Mouse (Mus musculus): ENCODE measurements around the gene Tango2.

DNA sequence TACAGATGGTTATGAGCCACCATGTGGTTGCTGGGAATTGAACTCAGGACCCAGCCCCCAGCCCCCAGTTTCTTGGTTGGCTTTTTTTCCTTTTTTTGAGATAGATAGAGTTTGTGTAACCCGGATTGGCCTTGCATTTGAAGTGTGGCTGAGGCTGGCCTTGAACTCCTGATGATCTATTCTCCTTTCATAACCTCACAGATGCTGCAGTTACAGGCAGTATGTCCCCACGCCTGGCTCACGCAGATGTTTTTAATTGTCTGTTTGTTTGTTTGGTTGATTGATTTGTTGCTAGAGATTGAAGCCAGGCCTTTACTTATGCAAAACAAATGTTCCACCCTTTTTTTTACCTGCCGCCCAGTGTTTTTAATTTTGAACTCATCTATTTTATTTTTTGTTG is 18.9 kb upstream of the Tango2 start:
- TF ChIP-seq MYOG (IDR thresholded peaks at IDR 0.05; ENCODE audit: control insufficient read depth, extremely low read depth, insufficient read length) (no peak), CTCF (IDR thresholded peaks at IDR 0.05; ENCODE audit: control insufficient read depth, insufficient read depth, insufficient read length) (no peak)
